Mouse (Mus musculus) MEL (cell line): Measurements from ENCODE around the gene Gm45716.

Experiments
- CTCF ChIP-seq, 3 experiments: IDR thresholded peaks in 2 of 3; conservative IDR thresholded peaks in 1 of 3; 2 replicates each; pipeline ENCODE4 v1.5.1; 2011 to 2012; ENCODE audit warnings: low read length in 3 of 3, low read depth in 2 of 3, mild to moderate bottlenecking in 2 of 3, improper control_type of control experiment in 1 of 3, inconsistent platforms in 1 of 3, mixed read lengths in 1 of 3, moderate library complexity in 1 of 3; ENCODE audit not compliant: control insufficient read depth in 1 of 3, insufficient read depth in 1 of 3, poor library complexity in 1 of 3, severe bottlenecking in 1 of 3
- ELF1 ChIP-seq: IDR thresholded peaks from 2 replicates; pipeline ENCODE4 v1.6.1; 2014; ENCODE audit warnings: low read depth, mild to moderate bottlenecking, inconsistent platforms, low read length, improper control_type of control experiment, moderate library complexity
- HCFC1 ChIP-seq: IDR thresholded peaks from 2 replicates; pipeline ENCODE4 v1.6.1; 2012; ENCODE audit warnings: low read depth, mild to moderate bottlenecking, inconsistent platforms, low read length, improper control_type of control experiment, moderate library complexity
- MAFK ChIP-seq: IDR thresholded peaks from 2 replicates; pipeline ENCODE4 v1.6.1; 2011; ENCODE audit warnings: low read depth, mild to moderate bottlenecking, low read length, improper control_type of control experiment, borderline replicate concordance
- MAX ChIP-seq: IDR thresholded peaks from 2 replicates; pipeline ENCODE4 v1.6.1; 2011; ENCODE audit warnings: low read length, improper control_type of control experiment
- POLR2A ChIP-seq, 2 experiments: IDR thresholded peaks; 2 replicates each; pipeline ENCODE4 v1.6.1; 2011 to 2012; ENCODE audit warnings: low read length in 2 of 2, mild to moderate bottlenecking in 2 of 2, control low read depth in 1 of 2, improper control_type of control experiment in 1 of 2, low read depth in 1 of 2, moderate library complexity in 1 of 2; ENCODE audit not compliant: control insufficient read depth in 1 of 2, insufficient read depth in 1 of 2, poor library complexity in 1 of 2
- POLR2AphosphoS2 ChIP-seq: IDR thresholded peaks from 2 replicates; pipeline ENCODE4 v1.6.1; 2011; ENCODE audit warnings: low read length, improper control_type of control experiment
- USF1 ChIP-seq: IDR thresholded peaks from 2 replicates; pipeline ENCODE4 v1.6.1; 2014; ENCODE audit warnings: low read depth, mild to moderate bottlenecking, inconsistent platforms, low read length, improper control_type of control experiment, moderate library complexity

DNA sequence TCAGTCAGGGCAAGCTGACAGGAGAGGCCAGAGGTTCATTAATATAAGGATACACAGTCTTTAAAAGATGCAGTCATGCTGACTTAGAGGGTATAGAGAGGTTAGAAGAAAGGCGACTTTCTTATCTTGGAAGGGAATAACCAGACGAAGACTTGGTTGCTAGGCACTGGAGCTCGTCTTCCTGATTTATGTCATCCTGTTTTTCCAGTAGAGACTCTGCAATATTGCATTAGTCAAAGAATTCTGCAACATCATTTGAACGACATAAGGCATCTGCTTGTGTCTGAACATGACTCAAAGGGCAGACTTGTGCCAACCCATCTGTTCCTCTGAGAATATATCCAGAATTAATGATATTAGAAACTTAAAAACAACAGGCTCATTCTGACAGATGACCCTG is 45.2 kb downstream of the Gm45716 start:
- TF ChIP-seq POLR2A (IDR thresholded peaks at IDR 0.05; ENCODE audit: control insufficient read depth in 1 of 2, insufficient read depth in 1 of 2, low read depth in 1 of 2, low read length in 2 of 2, poor library complexity in 1 of 2) = no peak
- no peak for TF ChIP-seq POLR2AphosphoS2
- TF ChIP-seq HCFC1 = no peak
- TF ChIP-seq MAFK = no peak
- TF ChIP-seq CTCF (IDR thresholded peaks at IDR 0.05 in 2 of 3, conservative IDR thresholded peaks at IDR 0.05 in 1 of 3; ENCODE audit: control insufficient read depth in 1 of 3, insufficient read depth in 1 of 3, low read depth in 2 of 3, low read length in 3 of 3, poor library complexity in 1 of 3, severe bottlenecking in 1 of 3) = no peak
- no peak for TF ChIP-seq ELF1
- TF ChIP-seq MAX = no peak
- TF ChIP-seq USF1 = no peak
